ENCODE assay signal across 8 mouse cellular contexts in genomic region chr7:67445203-67446041, GRCm38 (mm10).
A peak's percentile ranks its signal among the peaks of the same experiment; 100 is the strongest.
DNase-seq lines count a peak whose midpoint lies in the region; ATAC-seq and TF ChIP-seq lines count a peak whose summit lies in the region.

No protein-coding gene starts in this region.

- H3K27ac ChIP-seq in bone marrow macrophage, adult 2 months (ENCODE audit: insufficient read depth, low read depth, low read length) = peak overlapping the region; percentile 91
- H3K27ac ChIP-seq in heart, embryonic 11.5 days (ENCODE audit: low read depth, low read length) = peak overlapping the region; percentile 75
- H3K27ac ChIP-seq in liver, embryonic 11.5 days (ENCODE audit: low read depth, low read length) = peak overlapping the region; percentile 52

- H3K4me3 ChIP-seq in bone marrow macrophage, adult 2 months (ENCODE audit: insufficient read depth, low read length) = peak overlapping the region; percentile 6
- H3K4me3 ChIP-seq in heart, embryonic 11.5 days (ENCODE audit: low read depth, low read length) = no peak overlapping the region
- no peak overlapping the region for H3K4me3 ChIP-seq in liver, embryonic 11.5 days (ENCODE audit: low read depth, low read length)

- H3K4me1 ChIP-seq in bone marrow macrophage, adult 2 months (ENCODE audit: control insufficient read depth, insufficient read depth, low read length) = peaks cover 51% of the 10 kb centered on the region
- peaks cover 42% of the 10 kb centered on the region for H3K4me1 ChIP-seq in heart, embryonic 11.5 days (ENCODE audit: control insufficient read depth, insufficient read depth, low read length)
- peaks cover 20% of the 10 kb centered on the region for H3K4me1 ChIP-seq in liver, embryonic 11.5 days (replicated peaks; ENCODE audit: control insufficient read depth, insufficient read depth, low read length)

- no peaks in the 10 kb centered on the region for H3K27me3 ChIP-seq in heart, embryonic 11.5 days (ENCODE audit: control insufficient read depth, insufficient read depth, low read length)
- no peaks in the 10 kb centered on the region for H3K27me3 ChIP-seq in liver, embryonic 11.5 days (replicated peaks; ENCODE audit: control insufficient read depth, insufficient read depth, low read length)

- DNase-seq in layer of hippocampus, adult 11-12 months (ENCODE audit: low spot score) = peak; percentile 64
- no peak for DNase-seq in layer of hippocampus, postnatal 25 days (ENCODE audit: extremely low spot score in 1 of 2, low spot score in 1 of 2)
- DNase-seq in liver, embryonic 11.5 days (ENCODE audit: low spot score) = no peak
- peak; percentile 31 for DNase-seq in retina, embryonic 14.5 days (ENCODE audit: low spot score)
- DNase-seq in adrenal gland, postnatal 25 days = no peak
- DNase-seq in kidney, adult 18-20 months = no peak

- no peaks in the 10 kb centered on the region for H3K36me3 ChIP-seq in heart, embryonic 11.5 days (ENCODE audit: control insufficient read depth, insufficient read depth, low read length)
- H3K36me3 ChIP-seq in liver, embryonic 11.5 days (ENCODE audit: control insufficient read depth, insufficient read depth, low read length) = no peaks in the 10 kb centered on the region

- 0 out of 2 replicates have a peak, but pooled peaks have one; percentile 30 for TF ChIP-seq POLR2A in bone marrow macrophage, adult 2 months (IDR thresholded peaks at IDR 0.05; ENCODE audit: borderline replicate concordance, low read depth, low read length)

- H3K9me3 ChIP-seq in heart, embryonic 11.5 days (replicated peaks; ENCODE audit: control insufficient read depth, low read length) = peaks cover under 1% of the 10 kb centered on the region; the same call in 1 of the 2 replicates
- H3K9me3 ChIP-seq in liver, embryonic 11.5 days (ENCODE audit: control insufficient read depth, low read length) = no peaks in the 10 kb centered on the region

- 19% methylated on average over 12 of the region's 12 CpGs for WGBS in heart, embryonic 11.5 days (ENCODE audit: insufficient replicate concordance)
- 23% methylated on average over 12 of the region's 12 CpGs for WGBS in liver, embryonic 11.5 days

- TF ChIP-seq CTCF in bone marrow macrophage, adult 2 months (IDR thresholded peaks at IDR 0.05; ENCODE audit: low read depth, low read length) = no peak

- H3K4me2 ChIP-seq in heart, embryonic 11.5 days = peak overlapping the region; percentile 18; the same call in 1 of the 2 replicates
- H3K4me2 ChIP-seq in liver, embryonic 11.5 days = 0 out of 2 replicates have a peak overlapping the region, but pooled peaks have one; percentile 22

- peak overlapping the region; percentile 59 for H3K9ac ChIP-seq in heart, embryonic 11.5 days (ENCODE audit: low read depth, low read length)
- H3K9ac ChIP-seq in liver, embryonic 11.5 days (ENCODE audit: low read depth, low read length) = no peak overlapping the region

- ATAC-seq in heart, embryonic 11.5 days (replicated peaks; ENCODE audit: insufficient number of reproducible peaks, low FRiP score, low TSS enrichment) = no peak
- ATAC-seq in liver, embryonic 11.5 days (replicated peaks; ENCODE audit: low FRiP score) = 0 out of 2 replicates have a peak, but pooled peaks have one; percentile 13

Comparison
In these comparisons a context has a peak if more than half of its experiments do, and no peak if none do; other contexts are left out.
1. DNase-seq: peak in layer of hippocampus, adult 11-12 months (single experiment) and retina, embryonic 14.5 days (single experiment); none in layer of hippocampus, postnatal 25 days (0 of 2), liver, embryonic 11.5 days (single experiment), adrenal gland, postnatal 25 days (single experiment) and kidney, adult 18-20 months (single experiment).
2. Peak in every context shown above with its lines, with median percentiles within 50 percentile points of each other: H3K27ac ChIP-seq.